Mouse (Mus musculus): ENCODE measurements around the gene Vwa5b1. TPM values are rescaled to one million over a fixed set of nuclear protein-coding genes. Genes with fewer than 3 reads are reported as not detected.

Vwa5b1 gene
- polyA plus RNA-seq, 1 experiment from 2014 or later = not detected

- Histone ChIP-seq H3K36me3 (no peaks in the 10 kb centered on the region), H3K9ac (no peak overlapping the region), H3K4me2 (no peak overlapping the region), H3K4me1 (no peaks in the 10 kb centered on the region), H3K4me3 (no peak overlapping the region), H3K27ac (no peak overlapping the region), H3K9me3 (replicated peaks) (no peaks in the 10 kb centered on the region), H3K27me3 (replicated peaks) (peaks cover 15% of the 10 kb centered on the region; the same call in 1 of the 2 replicates)
- WGBS (ENCODE audit: insufficient replicate concordance) = 23% methylated on average over 7 of the region's 7 CpGs
- ATAC-seq = no peak
Observed at GRCm38 (mm10) chr4:138523775-138524174, 111.9 kb downstream of the Vwa5b1 start.

GRCm38 (mm10) chr4:138522296-138522695 lies 113.4 kb downstream of the Vwa5b1 start:
- no peak overlapping the region for H3K4me3 ChIP-seq
- WGBS (ENCODE audit: insufficient replicate concordance) = 21% methylated on average over 7 of the region's 7 CpGs
- ATAC-seq = no peak
- no peaks in the 10 kb centered on the region for H3K36me3 ChIP-seq
- no peak overlapping the region for H3K9ac ChIP-seq
- H3K4me1 ChIP-seq = no peaks in the 10 kb centered on the region
- no peak overlapping the region for H3K27ac ChIP-seq
- no peak overlapping the region for H3K4me2 ChIP-seq
- peaks cover 17% of the 10 kb centered on the region; the same call in 1 of the 2 replicates for H3K27me3 ChIP-seq (replicated peaks)
- no peaks in the 10 kb centered on the region for H3K9me3 ChIP-seq (replicated peaks)

GRCm38 (mm10) chr4:138517153-138517789 lies 118.4 kb downstream of the Vwa5b1 start:
- Histone ChIP-seq H3K4me2 (no peak overlapping the region), H3K9me3 (replicated peaks) (no peaks in the 10 kb centered on the region), H3K36me3 (no peaks in the 10 kb centered on the region), H3K27me3 (replicated peaks) (peaks cover 12% of the 10 kb centered on the region; the same call in 1 of the 2 replicates), H3K9ac (no peak overlapping the region), H3K4me1 (no peaks in the 10 kb centered on the region), H3K4me3 (no peak overlapping the region), H3K27ac (no peak overlapping the region)
- ATAC-seq = no peak
- WGBS (ENCODE audit: insufficient replicate concordance) = 44% methylated on average over 9 of the region's 9 CpGs

GRCm38 (mm10) chr4:138516448-138516847 lies 119.2 kb downstream of the Vwa5b1 start:
- WGBS (ENCODE audit: insufficient replicate concordance) = 68% methylated on average over 3 of the region's 3 CpGs
- peaks cover 5% of the 10 kb centered on the region; the same call in 1 of the 2 replicates for H3K27me3 ChIP-seq (replicated peaks)

More at GRCm38 (mm10) chr4:138516448-138516847, 119.2 kb downstream of the Vwa5b1 start:
- Histone ChIP-seq H3K9ac (no peak overlapping the region), H3K36me3 (no peaks in the 10 kb centered on the region), H3K9me3 (replicated peaks) (no peaks in the 10 kb centered on the region), H3K4me3 (no peak overlapping the region), H3K4me1 (no peaks in the 10 kb centered on the region), H3K27ac (no peak overlapping the region), H3K4me2 (no peak overlapping the region)
- ATAC-seq = no peak

Other genes with a start within 250 kb of the Vwa5b1 start
- gene Fam43b, start 239.4 kb downstream of the Vwa5b1 start, polyA plus RNA-seq (2016; fragmentation: Nextera tagmentation; extraction: Ambion mirVana) = not detected in 2 replicates
- 9.4 and 10.2 TPM in 2 replicates for gene Mul1, start 201.2 kb downstream of the Vwa5b1 start, polyA plus RNA-seq (2016; fragmentation: Nextera tagmentation; extraction: Ambion mirVana)
- 1.3 and 1.4 TPM in 2 replicates for gene Camk2n1, start 181.6 kb downstream of the Vwa5b1 start, polyA plus RNA-seq (2016; fragmentation: Nextera tagmentation; extraction: Ambion mirVana)
- 0.10 TPM in 1 of 2 replicates, not detected in the other for gene Pla2g2c, start 88.9 kb upstream of the Vwa5b1 start, polyA plus RNA-seq (2016; fragmentation: Nextera tagmentation; extraction: Ambion mirVana)
- 0.16 and 0.23 TPM in 2 replicates for gene Ubxn10, start 101.3 kb upstream of the Vwa5b1 start, polyA plus RNA-seq (2016; fragmentation: Nextera tagmentation; extraction: Ambion mirVana)
- gene Pla2g2f, start 121.7 kb upstream of the Vwa5b1 start, polyA plus RNA-seq (2016; fragmentation: Nextera tagmentation; extraction: Ambion mirVana) = not detected in 2 replicates
- 0.05 and 0.06 TPM in 2 replicates for gene Pla2g2d, start 139.9 kb upstream of the Vwa5b1 start, polyA plus RNA-seq (2016; fragmentation: Nextera tagmentation; extraction: Ambion mirVana)
- gene Pla2g5, start 227.6 kb upstream of the Vwa5b1 start, polyA plus RNA-seq (2016; fragmentation: Nextera tagmentation; extraction: Ambion mirVana) = not detected in 2 replicates
- not detected in 2 replicates for gene Gm13030, start 238.1 kb upstream of the Vwa5b1 start, polyA plus RNA-seq (2016; fragmentation: Nextera tagmentation; extraction: Ambion mirVana)
- not detected in 2 replicates for gene Pla2g2e, start 242.1 kb upstream of the Vwa5b1 start, polyA plus RNA-seq (2016; fragmentation: Nextera tagmentation; extraction: Ambion mirVana)